Mouse (Mus musculus) embryonic facial prominence, embryonic 12.5 days (tissue): Measurements from ENCODE around the gene Amotl2. TPM values are rescaled to one million over a fixed set of nuclear protein-coding genes. Genes with fewer than 3 reads are reported as not detected.
A peak's percentile ranks its signal among the peaks of the same experiment; 100 is the strongest.

ENCODE experiments used
- ATAC-seq: fragments of 200-750 bp; cut with Nextera tagmentation; 2 replicates; pipeline ENCODE4 v1.8.0; 2017; ENCODE audit not compliant: insufficient number of reproducible peaks, insufficient read depth, low FRiP score, low TSS enrichment
- H3K27ac ChIP-seq: fragments of 300-500 bp; sonication (generic); 2 replicates; pipeline ENCODE4 v1.5.1; 2016; ENCODE audit warnings: mild to moderate bottlenecking
- H3K27me3 ChIP-seq: fragments of 300-500 bp; sonication (generic); 2 replicates; pipeline ENCODE4 v1.6.1; 2016; ENCODE audit warnings: mild to moderate bottlenecking, moderate library complexity
- H3K36me3 ChIP-seq: fragments of 300-500 bp; sonication (generic); 2 replicates; pipeline ENCODE4 v1.6.1; 2016; ENCODE audit warnings: mild to moderate bottlenecking
- H3K4me1 ChIP-seq: fragments of 300-500 bp; sonication (generic); 2 replicates; pipeline ENCODE4 v1.6.1; 2016
- H3K4me2 ChIP-seq: fragments of 300-500 bp; sonication (generic); replicated peaks from 2 replicates; pipeline ENCODE4 v1.6.1; 2016; ENCODE audit warnings: mild to moderate bottlenecking, moderate library complexity
- H3K4me3 ChIP-seq: fragments of 300-500 bp; sonication (generic); 2 replicates; pipeline ENCODE4 v1.5.1; 2016; ENCODE audit warnings: mild to moderate bottlenecking
- H3K9ac ChIP-seq: fragments of 300-500 bp; sonication (generic); 2 replicates; pipeline ENCODE4 v1.6.1; 2016; ENCODE audit warnings: mild to moderate bottlenecking, moderate library complexity
- H3K9me3 ChIP-seq: fragments of 300-500 bp; sonication (generic); 2 replicates; pipeline ENCODE4 v1.6.1; 2016; ENCODE audit warnings: mild to moderate bottlenecking, moderate library complexity
- WGBS: fragments of 180-500 bp; shearing (Covaris S2); methylation state at CpG from one replicate; pipeline ENCODE4 v1.1.7; 2016; 5-methylcytosine and 5-hydroxymethylcytosine counted together
- polyA plus RNA-seq: library from polyadenylated mRNA; unstranded; fragments of >200 nt; fragmentation: Nextera tagmentation; extraction: Ambion mirVana; gene quantifications from 2 replicates; pipeline ENCODE4 v1.2.1, GENCODE M21; 2016

Amotl2 gene
- polyA plus RNA-seq, 1 experiment from 2014 or later: 80.6 TPM

DNA sequence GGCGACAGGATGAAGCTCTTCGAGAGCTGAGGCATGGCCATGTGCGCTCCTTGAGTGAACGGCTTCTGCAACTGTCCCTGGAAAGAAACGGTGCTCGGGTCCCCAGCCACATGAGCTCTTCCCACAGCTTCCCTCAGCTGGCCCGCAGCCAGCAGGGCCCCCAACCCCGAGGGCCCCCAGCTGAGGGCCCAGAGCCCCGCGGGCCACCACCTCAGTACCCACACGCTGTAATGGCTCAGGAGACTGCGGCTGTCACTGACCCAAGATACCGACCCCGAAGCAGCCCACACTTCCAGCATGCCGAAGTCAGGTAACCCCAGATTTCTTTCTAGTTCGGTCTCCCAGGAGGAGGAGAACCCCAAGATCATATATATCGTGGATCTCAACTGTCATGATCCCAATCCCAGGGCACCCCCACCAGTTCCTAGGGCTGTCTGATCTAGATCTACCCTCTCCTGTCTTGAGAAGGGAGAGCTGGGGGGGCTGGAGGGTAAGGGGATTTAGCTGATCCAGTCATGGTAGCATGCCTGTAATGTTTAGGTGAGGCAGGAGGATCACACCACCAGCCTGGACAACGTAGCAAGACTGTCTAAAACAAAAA is 4.2 kb downstream of the Amotl2 start:
- Histone ChIP-seq H3K36me3 (peaks cover 53% of the 10 kb centered on the region), H3K27ac (peak overlapping the region; percentile 77), H3K9ac (peak overlapping the region; percentile 95), H3K4me2 (peak overlapping the region; percentile 88), H3K4me1 (peaks cover 79% of the 10 kb centered on the region), H3K4me3 (peak overlapping the region; percentile 87), H3K27me3 (no peaks in the 10 kb centered on the region), H3K9me3 (no peaks in the 10 kb centered on the region)
- no peak for ATAC-seq
- WGBS: 62% methylated on average over 18 of the region's 18 CpGs

DNA sequence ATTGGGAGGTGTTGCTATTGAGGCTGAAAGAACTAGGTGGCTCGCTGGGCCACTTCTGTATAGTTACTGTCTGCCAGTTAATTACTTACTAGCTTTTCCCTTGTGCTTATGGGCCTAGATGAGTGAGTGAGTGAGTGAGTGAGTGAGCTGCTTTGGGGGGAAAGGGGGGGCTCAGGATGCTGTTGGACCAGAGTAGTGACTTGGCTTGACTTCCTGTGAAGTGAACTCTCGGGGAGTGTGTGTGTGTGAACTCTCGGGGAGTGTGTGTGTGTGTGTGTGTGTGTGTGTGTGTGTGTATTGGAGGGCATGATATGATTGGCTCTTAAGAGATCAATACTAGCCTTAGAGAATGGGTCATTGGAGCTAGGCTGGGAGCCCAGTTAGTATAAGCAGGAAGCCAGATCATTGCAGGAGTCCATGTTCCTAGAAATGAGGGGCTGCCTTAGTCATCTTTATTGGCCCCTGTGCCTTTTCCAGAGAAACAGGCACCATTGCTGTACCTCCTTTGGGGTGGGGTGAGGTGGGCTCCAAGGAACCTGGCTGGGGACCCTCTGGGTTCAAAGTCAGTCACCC is 5.0 kb downstream of the Amotl2 start:
- Histone ChIP-seq H3K36me3 (peaks cover 61% of the 10 kb centered on the region), H3K4me1 (peaks cover 80% of the 10 kb centered on the region), H3K27ac (peak overlapping the region; percentile 88; the same call in 1 of the 2 replicates), H3K27me3 (no peaks in the 10 kb centered on the region), H3K4me2 (peak overlapping the region; percentile 88), H3K9ac (peak overlapping the region; percentile 39), H3K9me3 (no peaks in the 10 kb centered on the region), H3K4me3 (peak overlapping the region; percentile 87)
- WGBS: 50% methylated on average over 3 of the region's 3 CpGs
- no peak for ATAC-seq

DNA sequence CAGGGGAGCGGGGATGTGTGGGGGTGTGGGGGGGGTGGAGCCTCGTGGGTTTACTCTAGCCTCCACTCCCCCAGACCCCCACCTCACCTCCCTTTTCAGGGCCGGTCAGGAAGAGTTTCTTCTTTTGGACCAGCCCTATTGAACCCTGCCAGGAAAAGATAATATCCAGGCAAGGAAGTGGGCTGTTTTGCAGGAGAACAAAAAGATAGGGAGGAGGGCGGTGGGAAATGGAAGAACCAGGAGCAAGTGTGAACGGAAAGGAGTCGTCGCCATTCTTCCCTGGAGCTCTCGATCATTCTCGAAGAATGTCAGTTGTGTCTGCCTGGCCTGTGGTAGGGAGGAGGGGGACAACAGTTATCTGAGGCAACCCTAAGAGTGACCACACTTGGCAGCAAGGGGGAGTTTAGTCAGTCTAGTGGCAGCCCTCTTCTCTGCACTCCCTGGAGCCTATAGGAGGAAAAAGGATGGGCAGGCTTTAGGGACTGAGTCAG is 5.6 kb downstream of the Amotl2 start:
- H3K36me3 ChIP-seq: peaks cover 67% of the 10 kb centered on the region
- peaks cover 81% of the 10 kb centered on the region for H3K4me1 ChIP-seq
- peak overlapping the region; percentile 88; the same call in 1 of the 2 replicates for H3K27ac ChIP-seq
- ATAC-seq: no peak
- WGBS: 33% methylated on average over 9 of the region's 9 CpGs
- peak overlapping the region; percentile 87 for H3K4me3 ChIP-seq
- peak overlapping the region; percentile 88 for H3K4me2 ChIP-seq
- H3K27me3 ChIP-seq: no peaks in the 10 kb centered on the region
- no peaks in the 10 kb centered on the region for H3K9me3 ChIP-seq
- H3K9ac ChIP-seq: peak overlapping the region; percentile 39

DNA sequence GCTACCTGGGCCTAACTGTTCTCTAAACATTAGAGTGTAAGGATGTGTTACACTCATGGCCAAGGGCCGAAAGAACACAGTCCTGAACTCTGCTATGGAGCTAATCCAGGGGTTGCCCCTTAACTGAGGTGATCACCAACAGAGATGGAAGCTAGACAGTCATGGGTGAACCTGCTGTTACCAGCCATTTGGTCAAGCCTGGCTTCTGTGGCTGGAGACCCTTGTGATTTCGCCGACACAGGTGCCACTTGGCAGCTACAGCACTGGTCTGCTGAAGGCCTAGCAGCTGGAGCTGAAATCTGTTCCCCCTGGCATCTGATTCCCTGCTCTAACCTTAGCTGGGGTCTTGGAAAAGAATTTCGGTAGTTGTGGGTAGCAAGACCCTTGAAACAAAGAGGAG is 6.3 kb downstream of the Amotl2 start:
- Histone ChIP-seq H3K9ac (0 out of 2 replicates have a peak overlapping the region, but pooled peaks have one; percentile 21), H3K9me3 (no peaks in the 10 kb centered on the region), H3K27ac (peak overlapping the region; percentile 88; the same call in 1 of the 2 replicates), H3K27me3 (no peaks in the 10 kb centered on the region), H3K4me1 (peaks cover 81% of the 10 kb centered on the region), H3K36me3 (peaks cover 74% of the 10 kb centered on the region), H3K4me3 (0 out of 2 replicates have a peak overlapping the region, but pooled peaks have one; percentile 87), H3K4me2 (peak overlapping the region; percentile 88)
- no peak for ATAC-seq
- 76% methylated on average over 4 of the region's 4 CpGs for WGBS

DNA sequence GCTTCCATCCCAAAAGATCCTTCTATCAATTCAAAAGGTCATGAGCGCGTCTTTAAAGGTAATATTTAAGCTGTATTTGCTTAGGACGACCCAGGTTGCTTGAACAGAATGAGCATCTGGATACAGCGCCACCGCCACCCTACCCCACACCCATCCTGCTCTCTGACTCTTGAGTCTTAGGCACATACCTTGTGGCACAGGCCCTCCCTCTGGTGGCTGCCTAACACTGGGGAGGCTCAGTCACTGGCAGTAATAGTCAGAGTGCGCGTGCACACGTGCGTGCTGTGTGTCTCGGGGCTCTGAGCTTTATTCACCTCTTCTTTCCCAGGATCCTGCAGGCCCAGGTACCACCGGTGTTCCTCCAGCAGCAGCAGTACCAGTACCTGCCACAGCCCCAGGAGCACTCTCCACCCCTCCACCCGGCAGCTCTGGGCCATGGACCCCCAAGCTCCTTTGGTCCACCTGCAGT is 6.8 kb downstream of the Amotl2 start:
- WGBS: 74% methylated on average over 12 of the region's 12 CpGs
- Histone ChIP-seq H3K27me3 (no peaks in the 10 kb centered on the region), H3K4me2 (peak overlapping the region; percentile 88; the same call in 1 of the 2 replicates), H3K9ac (peak overlapping the region; percentile 21; the same call in 1 of the 2 replicates), H3K4me1 (peaks cover 81% of the 10 kb centered on the region), H3K36me3 (peaks cover 79% of the 10 kb centered on the region), H3K9me3 (no peaks in the 10 kb centered on the region), H3K4me3 (no peak overlapping the region), H3K27ac (peak overlapping the region; percentile 88)
- ATAC-seq: no peak

DNA sequence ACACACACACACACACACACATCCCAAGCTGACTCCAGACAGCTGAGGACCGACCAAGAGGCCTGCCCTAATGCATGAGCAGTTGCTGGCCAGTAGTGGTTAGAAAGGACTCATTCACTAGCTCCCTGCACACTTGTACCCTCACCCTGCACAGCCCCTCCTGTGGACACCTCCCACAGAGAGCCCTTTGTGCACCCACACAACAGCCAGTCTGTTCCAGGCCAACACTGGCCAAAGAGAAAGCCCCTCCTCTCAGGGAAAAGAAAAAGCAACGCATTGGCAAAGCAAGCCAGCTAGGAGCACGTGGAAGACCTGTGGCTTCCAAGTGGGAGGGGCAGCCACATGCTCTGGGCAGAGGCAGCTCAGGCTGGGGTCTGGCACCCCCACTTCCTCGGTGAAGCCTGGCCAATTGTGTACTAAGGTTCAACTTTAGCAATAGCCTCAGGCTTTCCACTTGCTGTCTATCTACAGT is 7.6 kb downstream of the Amotl2 start:
- peaks cover 81% of the 10 kb centered on the region for H3K4me1 ChIP-seq
- peaks cover 86% of the 10 kb centered on the region for H3K36me3 ChIP-seq
- no peak overlapping the region for H3K4me3 ChIP-seq

DNA sequence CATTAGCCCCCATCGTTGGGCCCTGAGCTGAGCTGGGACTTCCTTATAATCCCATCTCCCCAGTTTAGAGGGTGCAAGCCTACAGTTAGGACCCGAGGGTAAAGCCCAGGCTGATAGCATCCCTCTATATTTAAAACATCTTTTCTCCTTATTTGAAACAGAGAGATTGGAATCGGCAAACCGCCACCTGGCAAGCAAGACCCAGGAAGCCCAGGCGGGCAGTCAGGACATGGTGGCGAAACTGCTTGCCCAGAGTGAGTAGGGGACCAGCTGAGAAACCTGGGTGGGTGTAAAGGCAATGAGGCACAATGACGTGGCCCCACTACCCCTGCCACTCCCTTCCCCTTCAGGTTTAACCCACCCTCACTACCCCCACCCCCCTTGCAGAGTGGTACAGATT is 8.5 kb downstream of the Amotl2 start:
- Histone ChIP-seq H3K4me3 (no peak overlapping the region), H3K36me3 (peaks cover 96% of the 10 kb centered on the region), H3K4me2 (no peak overlapping the region), H3K9ac (no peak overlapping the region), H3K27ac (peak overlapping the region; percentile 88), H3K27me3 (no peaks in the 10 kb centered on the region), H3K9me3 (no peaks in the 10 kb centered on the region), H3K4me1 (peaks cover 72% of the 10 kb centered on the region)
- WGBS: 71% methylated on average over 7 of the region's 7 CpGs
- ATAC-seq: no peak

More for the DNA sequence above, 7.6 kb downstream of the Amotl2 start:
- Histone ChIP-seq H3K4me2 (peak overlapping the region; percentile 14; the same call in 1 of the 2 replicates), H3K27me3 (no peaks in the 10 kb centered on the region), H3K9me3 (no peaks in the 10 kb centered on the region), H3K9ac (no peak overlapping the region), H3K27ac (peak overlapping the region; percentile 88)
- peak; percentile 70 for ATAC-seq
- WGBS: 6% methylated on average over 3 of the region's 4 CpGs

DNA sequence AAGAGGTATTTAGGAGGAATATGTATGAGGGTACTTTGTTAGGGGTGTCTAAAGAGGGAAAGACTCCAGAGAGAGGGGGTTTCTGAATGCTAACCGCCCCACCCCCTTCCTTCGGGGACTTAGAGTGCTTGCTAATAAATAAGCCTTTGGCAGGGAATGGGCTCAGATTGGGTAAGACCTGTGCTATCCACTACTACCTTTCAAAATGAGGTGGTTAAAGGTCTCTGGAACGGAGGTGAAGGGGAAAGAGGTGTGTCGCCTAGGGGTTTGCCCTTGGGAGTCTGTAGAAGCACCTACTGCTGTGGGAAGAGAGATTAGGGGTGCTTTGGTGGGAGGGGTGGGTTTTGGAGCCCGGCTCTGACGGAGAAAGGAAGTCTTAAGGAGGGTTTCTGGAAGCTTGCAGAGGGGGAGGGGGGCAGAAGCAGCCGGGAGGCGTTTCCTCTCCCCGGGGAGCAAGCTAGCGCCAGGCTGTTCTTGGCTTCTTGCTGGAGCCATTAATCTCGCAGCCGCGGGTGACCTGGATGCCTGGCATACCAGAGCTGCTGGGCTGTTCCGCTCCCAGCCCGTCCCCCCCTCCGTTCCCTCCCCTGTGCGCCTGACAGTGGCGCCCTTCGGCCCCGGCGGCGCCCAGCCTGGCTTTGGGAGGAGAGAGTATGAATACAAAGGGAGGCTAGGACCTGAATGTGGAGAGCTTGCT is 9.6 kb downstream of the Amotl2 start:
- Histone ChIP-seq H3K27ac (peak overlapping the region; percentile 88), H3K9me3 (no peaks in the 10 kb centered on the region), H3K4me3 (peak overlapping the region; percentile 14; the same call in 1 of the 2 replicates), H3K9ac (peak overlapping the region; percentile 16; the same call in 1 of the 2 replicates), H3K27me3 (no peaks in the 10 kb centered on the region), H3K4me1 (peaks cover 61% of the 10 kb centered on the region), H3K4me2 (peak overlapping the region; percentile 37), H3K36me3 (peaks cover 97% of the 10 kb centered on the region)
- ATAC-seq: peak; percentile 82
- 1% methylated on average over 21 of the region's 22 CpGs for whole genome bisulfite sequencing

DNA sequence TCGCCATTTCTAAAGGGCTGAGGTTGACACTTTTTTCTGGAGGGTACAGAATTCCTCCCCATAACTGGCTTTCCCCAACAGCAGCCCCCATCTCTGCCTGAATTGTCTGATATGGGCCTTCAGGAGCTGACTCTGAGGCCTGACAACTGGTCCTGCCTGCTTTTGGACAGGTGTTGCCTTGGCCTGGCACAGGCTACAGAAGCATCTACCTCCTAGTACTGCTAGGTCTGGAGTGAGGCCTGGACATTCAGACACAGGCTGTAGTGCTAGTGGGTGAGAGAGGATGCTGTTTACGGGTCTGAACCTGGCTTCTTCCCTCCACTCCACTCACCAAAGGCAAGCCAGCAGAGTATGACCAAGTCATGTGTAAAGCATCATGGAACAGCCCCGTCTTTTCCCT is 10.3 kb downstream of the Amotl2 start:
- 53% methylated on average over 3 of the region's 3 CpGs for WGBS
- H3K4me2 ChIP-seq: peak overlapping the region; percentile 37; the same call in 1 of the 2 replicates
- no peaks in the 10 kb centered on the region for H3K9me3 ChIP-seq
- peaks cover 98% of the 10 kb centered on the region for H3K36me3 ChIP-seq
- H3K27ac ChIP-seq: peak overlapping the region; percentile 88
- peaks cover 59% of the 10 kb centered on the region for H3K4me1 ChIP-seq
- no peak overlapping the region for H3K4me3 ChIP-seq
- no peaks in the 10 kb centered on the region for H3K27me3 ChIP-seq
- H3K9ac ChIP-seq: 0 out of 2 replicates have a peak overlapping the region, but pooled peaks have one; percentile 16
- ATAC-seq: no peak

DNA sequence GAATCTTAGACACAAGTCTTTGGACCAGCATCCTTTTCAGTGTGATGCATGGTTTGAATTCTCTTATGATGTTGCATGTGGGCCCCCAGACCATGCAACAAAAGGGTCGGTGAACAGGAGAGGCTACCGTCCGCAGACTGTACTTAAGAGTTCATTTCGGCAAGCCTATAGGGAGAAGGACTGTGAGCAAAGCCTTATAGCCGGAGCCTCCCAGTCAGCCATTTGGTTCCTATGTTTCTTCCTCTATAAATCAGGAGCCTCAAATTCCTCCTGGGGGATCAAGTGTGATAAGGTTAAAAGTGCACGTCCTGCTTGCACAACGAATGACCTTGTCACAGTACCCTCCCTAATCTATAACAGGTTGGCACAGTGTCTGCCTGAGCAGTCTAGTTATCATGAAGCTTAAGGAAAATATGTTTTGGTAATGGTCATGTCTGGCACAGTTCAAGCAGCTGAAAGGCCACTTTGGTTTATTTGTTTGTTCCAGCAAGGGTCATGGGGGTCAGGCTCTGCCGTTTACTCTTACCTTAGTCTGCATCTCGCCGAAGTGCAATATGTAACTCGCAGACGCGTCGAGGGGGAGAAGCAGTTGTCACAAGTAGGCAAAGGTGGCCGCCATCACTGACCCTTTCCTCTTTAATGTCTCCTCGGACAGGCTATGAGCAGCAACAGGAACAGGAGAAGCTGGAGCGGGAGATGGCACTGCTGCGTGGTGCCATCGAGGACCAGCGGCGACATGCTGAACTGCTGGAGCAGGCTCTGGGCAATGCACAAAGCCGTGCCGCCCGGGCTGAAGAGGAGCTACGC is 11.4 kb downstream of the Amotl2 start:
- no peaks in the 10 kb centered on the region for H3K9me3 ChIP-seq
- peaks cover 98% of the 10 kb centered on the region for H3K36me3 ChIP-seq
- 74% methylated on average over 25 of the region's 25 CpGs for WGBS
- H3K4me2 ChIP-seq: no peak overlapping the region
- no peak overlapping the region for H3K4me3 ChIP-seq
- H3K9ac ChIP-seq: no peak overlapping the region
- H3K4me1 ChIP-seq: peaks cover 49% of the 10 kb centered on the region
- 0 out of 2 replicates have a peak overlapping the region, but pooled peaks have one; percentile 7 for H3K27ac ChIP-seq
- H3K27me3 ChIP-seq: no peaks in the 10 kb centered on the region
- no peak for ATAC-seq

DNA sequence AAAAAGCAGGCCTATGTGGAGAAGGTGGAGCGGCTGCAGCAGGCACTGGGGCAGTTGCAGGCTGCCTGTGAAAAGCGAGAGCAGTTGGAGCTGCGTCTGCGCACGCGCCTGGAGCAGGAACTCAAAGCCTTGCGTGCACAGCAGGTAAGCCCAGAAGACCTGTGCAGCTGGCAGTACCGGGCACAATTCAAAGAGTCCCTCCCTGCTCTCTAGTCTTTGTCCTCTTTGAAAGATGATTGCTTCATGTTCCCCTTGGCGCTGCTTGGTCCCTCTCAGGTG is 11.9 kb downstream of the Amotl2 start:
- no peak overlapping the region for H3K9ac ChIP-seq
- peaks cover 43% of the 10 kb centered on the region for H3K4me1 ChIP-seq
- 92% methylated on average over 9 of the region's 9 CpGs for WGBS
- H3K27ac ChIP-seq: no peak overlapping the region
- H3K9me3 ChIP-seq: no peaks in the 10 kb centered on the region
- ATAC-seq: no peak
- peaks cover 96% of the 10 kb centered on the region for H3K36me3 ChIP-seq
- H3K4me3 ChIP-seq: no peak overlapping the region
- no peaks in the 10 kb centered on the region for H3K27me3 ChIP-seq
- no peak overlapping the region for H3K4me2 ChIP-seq
